Mouse (Mus musculus): ENCODE data around the gene Lpgat1.

DNA sequence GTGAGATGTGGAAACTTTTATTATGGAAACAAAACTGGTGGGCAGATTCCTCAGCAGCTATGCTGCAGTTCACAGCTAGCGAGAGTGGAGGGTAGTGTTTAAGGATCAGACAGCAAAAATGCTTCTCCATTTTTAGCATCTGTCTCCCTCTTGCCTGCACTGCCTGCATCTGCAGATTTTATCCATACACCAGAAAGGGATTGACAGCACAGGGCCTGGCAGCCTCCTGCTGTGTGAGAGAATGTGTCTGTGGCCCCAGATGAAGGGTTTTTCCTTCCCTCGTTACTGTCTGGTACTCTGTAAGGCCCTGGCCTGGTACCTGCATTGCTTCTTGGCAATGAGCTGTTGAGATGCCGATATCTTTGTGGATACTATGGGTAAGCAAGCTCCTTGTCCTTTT lies 2.8 kb downstream of the Lpgat1 start:
- no peak for TF ChIP-seq GATA1 (IDR thresholded peaks at IDR 0.05; ENCODE audit: borderline replicate concordance, low read length)
- TF ChIP-seq FLI1 (IDR thresholded peaks at IDR 0.05; ENCODE audit: low read length): no peak
